ENCODE assay signal across 8 mouse cellular contexts in genomic region chr11:49711981-49712554, GRCm38 (mm10). TPM values are rescaled to one million over a fixed set of nuclear protein-coding genes. Genes with fewer than 3 reads are reported as not detected.
DNase-seq lines count a peak whose midpoint lies in the region; ATAC-seq and TF ChIP-seq lines count a peak whose summit lies in the region.

No protein-coding gene starts in this region.

- H3K4me3 ChIP-seq in embryonic fibroblast, embryonic 13.5 days (ENCODE audit: insufficient read depth, low read length) = peak overlapping the region; percentile 81
- peak overlapping the region; percentile 100 for H3K4me3 ChIP-seq in hindbrain, embryonic 14.5 days (replicated peaks; ENCODE audit: low read length)
- H3K4me3 ChIP-seq in liver, embryonic 15.5 days (replicated peaks) = peak overlapping the region; percentile 100

- TF ChIP-seq POLR2A in embryonic fibroblast, embryonic 13.5 days (IDR thresholded peaks at IDR 0.05; ENCODE audit: low read depth, low read length) = no peak

- no peaks in the 10 kb centered on the region for H3K9me3 ChIP-seq in hindbrain, embryonic 14.5 days (ENCODE audit: control insufficient read depth, low read length)
- no peaks in the 10 kb centered on the region for H3K9me3 ChIP-seq in liver, embryonic 15.5 days (replicated peaks)

- peaks cover 9% of the 10 kb centered on the region; the same call in 1 of the 2 replicates for H3K4me1 ChIP-seq in embryonic fibroblast, embryonic 13.5 days (ENCODE audit: control insufficient read depth, insufficient read depth, low read length)
- H3K4me1 ChIP-seq in hindbrain, embryonic 14.5 days (replicated peaks; ENCODE audit: control insufficient read depth, insufficient read depth, low read length) = peaks cover 31% of the 10 kb centered on the region
- peaks cover 50% of the 10 kb centered on the region for H3K4me1 ChIP-seq in liver, embryonic 15.5 days (replicated peaks)

- peak overlapping the region; percentile 78 for H3K4me2 ChIP-seq in hindbrain, embryonic 14.5 days (replicated peaks)
- peak overlapping the region; percentile 73 for H3K4me2 ChIP-seq in liver, embryonic 15.5 days

- peak overlapping the region; percentile 99 for H3K9ac ChIP-seq in hindbrain, embryonic 14.5 days
- H3K9ac ChIP-seq in liver, embryonic 15.5 days = peak overlapping the region; percentile 99

- TF ChIP-seq CTCF in embryonic fibroblast, embryonic 13.5 days (IDR thresholded peaks at IDR 0.05; ENCODE audit: borderline replicate concordance, insufficient read depth, low read length) = no peak

- peak overlapping the region; percentile 52 for H3K27ac ChIP-seq in embryonic fibroblast, embryonic 13.5 days (ENCODE audit: insufficient read depth, low read length)
- H3K27ac ChIP-seq in hindbrain, embryonic 14.5 days = peak overlapping the region; percentile 97
- H3K27ac ChIP-seq in liver, embryonic 15.5 days (replicated peaks) = peak overlapping the region; percentile 96

- peak; percentile 22 to 35 for DNase-seq in heart, adult 18-20 months
- no peak for DNase-seq in heart, adult 8-10 months (ENCODE audit: low spot score)
- peak; percentile 34 for DNase-seq in WW6 (ENCODE audit: low read depth, low spot score)
- no peak for DNase-seq in hindbrain, embryonic 14.5 days (ENCODE audit: low spot score)
- DNase-seq in natural killer cell, adult 2 months (ENCODE audit: low spot score in 2 of 2) = peak; percentile 30 to 60
- peak; percentile 85 for DNase-seq in thymus, postnatal 4 days

- H3K27me3 ChIP-seq in hindbrain, embryonic 14.5 days (ENCODE audit: control insufficient read depth, insufficient read depth, low read length) = no peaks in the 10 kb centered on the region
- H3K27me3 ChIP-seq in liver, embryonic 15.5 days = no peaks in the 10 kb centered on the region

- peak; percentile 77 for ATAC-seq in hindbrain, embryonic 14.5 days (ENCODE audit: low FRiP score)
- ATAC-seq in liver, embryonic 15.5 days (ENCODE audit: insufficient read depth) = peak; percentile 42

- 2% methylated on average over 53 of the region's 70 CpGs for WGBS in hindbrain, embryonic 14.5 days
- WGBS in liver, embryonic 15.5 days (ENCODE audit: insufficient replicate concordance) = under 1% methylated on average over 67 of the region's 70 CpGs

- peaks cover under 1% of the 10 kb centered on the region for H3K36me3 ChIP-seq in hindbrain, embryonic 14.5 days (replicated peaks; ENCODE audit: control insufficient read depth, insufficient read depth)
- H3K36me3 ChIP-seq in liver, embryonic 15.5 days (replicated peaks) = 0 out of 2 replicates have a peak, but pooled peaks cover 8% of the 10 kb centered on the region

RNA-seq across cellular contexts. Expression of gene Cnot6, which starts 0.5 kb away (rescaled TPM):
- 10 to 100 TPM; 21.0 to 21.5 TPM for total RNA-seq in heart, adult 18-20 months (2021)
- total RNA-seq in heart, adult 8-10 months (2022) = 10 to 100 TPM; 18.1 to 21.6 (median 20.2) TPM
- polyA plus RNA-seq in embryonic fibroblast, embryonic 13.5 days (2011; ENCODE audit: insufficient read length, low read depth, missing spikeins) = 66.6 and 94.8 TPM in 2 replicates
- 40.1 and 42.1 TPM in 2 replicates for polyA plus RNA-seq in hindbrain, embryonic 14.5 days (2014; fragmentation: Nextera tagmentation; extraction: Ambion mirVana)
- 18.7 and 18.8 TPM in 2 replicates for polyA plus RNA-seq in liver, embryonic 15.5 days (2015; fragmentation: Nextera tagmentation; extraction: Ambion mirVana)

RNA-seq across cellular contexts. Expression of gene Scgb3a1, which starts 48.7 kb away (rescaled TPM):
- 100 to 1,000 TPM in 1 of 2 experiments, not detected in 1; 127 TPM for total RNA-seq in heart, adult 18-20 months (2021)
- total RNA-seq in heart, adult 8-10 months (2022) = 1 to 10 TPM in 2 of 4 experiments, under 1 TPM in 1, not detected in 1; 0.72 to 2.7 (median 1.4) TPM
- polyA plus RNA-seq in embryonic fibroblast, embryonic 13.5 days (2011; ENCODE audit: insufficient read length, low read depth, missing spikeins) = not detected in 2 replicates
- polyA plus RNA-seq in hindbrain, embryonic 14.5 days (2014; fragmentation: Nextera tagmentation; extraction: Ambion mirVana) = not detected in 2 replicates
- polyA plus RNA-seq in liver, embryonic 15.5 days (2015; fragmentation: Nextera tagmentation; extraction: Ambion mirVana) = 0.20 TPM in 1 of 2 replicates, not detected in the other

Comparison
In these comparisons a context has a peak if more than half of its experiments do, and no peak if none do; other contexts are left out.
1. DNase-seq: peak in heart, adult 18-20 months (2 of 2), WW6 (single experiment), natural killer cell, adult 2 months (2 of 2) and thymus, postnatal 4 days (single experiment); none in heart, adult 8-10 months (single experiment) and hindbrain, embryonic 14.5 days (single experiment).
2. Peak in every context shown above with its lines, with median percentiles within 50 percentile points of each other: H3K27ac ChIP-seq and H3K4me3 ChIP-seq.